Mouse (Mus musculus): Measurements from ENCODE around the gene Slc29a3.

DNA sequence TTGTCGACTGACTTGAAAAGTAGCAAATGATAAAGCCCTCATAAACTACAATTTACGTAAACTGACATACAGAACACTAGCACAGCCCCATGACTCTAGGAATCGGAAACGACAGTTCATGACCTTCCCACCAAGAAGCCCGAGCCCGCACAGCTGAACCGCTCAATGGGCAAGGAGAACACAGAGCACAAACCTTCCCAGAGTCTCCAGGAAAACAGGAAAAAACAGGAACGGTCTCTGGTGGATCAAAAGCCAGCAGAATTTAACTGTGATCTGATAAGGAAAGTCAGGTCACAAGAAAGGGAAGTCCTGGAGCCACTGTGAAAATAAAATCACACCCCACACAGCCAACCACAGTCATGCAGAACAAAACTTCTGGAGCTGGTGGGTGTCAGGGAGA lies 82.4 kb downstream of the Slc29a3 start:
- no peak for TF ChIP-seq CTCF (conservative IDR thresholded peaks at IDR 0.05; ENCODE audit: insufficient read depth, insufficient read length, low read depth, low read length)
- TF ChIP-seq POLR2A (IDR thresholded peaks at IDR 0.05; ENCODE audit: low read depth, low read length), result no peak
